Comparison of ENCODE assay signal across 8 mouse cellular contexts in genomic region chr5:111394198-111395053, GRCm38 (mm10). TPM values are rescaled to one million over a fixed set of nuclear protein-coding genes. Genes with fewer than 3 reads are reported as not detected.
DNase-seq lines count a peak whose midpoint lies in the region; ATAC-seq lines count a peak whose summit lies in the region.

No protein-coding gene starts in this region.

- intact Hi-C loops in left cerebral cortex, postnatal 36 days (cut with DNase I), result loop anchor here (5.0 kb wide), 1 partner anchor 768 kb away; no protein-coding TSS in a partner anchor
- intact Hi-C loops in left cerebral cortex, postnatal 14 days (cut with DNase I), result no loop called here

- H3K9ac ChIP-seq in hindbrain, embryonic 13.5 days, result peak overlapping the region; percentile 26; the same call in 1 of the 2 replicates
- no peak overlapping the region for H3K9ac ChIP-seq in liver, embryonic 12.5 days

- H3K27me3 ChIP-seq in heart, embryonic 10.5 days (ENCODE audit: insufficient read depth, poor library complexity, severe bottlenecking), result peaks cover 21% of the 10 kb centered on the region
- peaks cover 10% of the 10 kb centered on the region; the same call in 1 of the 2 replicates for H3K27me3 ChIP-seq in hindbrain, embryonic 13.5 days
- peaks cover 31% of the 10 kb centered on the region for H3K27me3 ChIP-seq in liver, embryonic 12.5 days (replicated peaks)

- ATAC-seq in hindbrain, embryonic 13.5 days (ENCODE audit: low FRiP score), result peak; percentile 22; the same call in 1 of the 2 replicates
- ATAC-seq in liver, embryonic 12.5 days, result no peak

- WGBS in heart, embryonic 10.5 days, result 29% methylated on average over 15 of the region's 15 CpGs
- WGBS in hindbrain, embryonic 13.5 days, result 12% methylated on average over 15 of the region's 15 CpGs
- 50% methylated on average over 15 of the region's 15 CpGs for WGBS in liver, embryonic 12.5 days (ENCODE audit: insufficient replicate concordance)

- H3K27ac ChIP-seq in heart, embryonic 10.5 days, result peak overlapping the region; percentile 72; the same call in 1 of the 2 replicates
- peak overlapping the region; percentile 74 for H3K27ac ChIP-seq in hindbrain, embryonic 13.5 days
- no peak overlapping the region for H3K27ac ChIP-seq in liver, embryonic 12.5 days

- peak overlapping the region; percentile 38 for H3K4me3 ChIP-seq in heart, embryonic 10.5 days
- H3K4me3 ChIP-seq in hindbrain, embryonic 13.5 days, result no peak overlapping the region
- no peak overlapping the region for H3K4me3 ChIP-seq in liver, embryonic 12.5 days

- DNase-seq in heart, embryonic 10.5 days (ENCODE audit: low spot score), result no peak
- DNase-seq in heart, postnatal 4 days, result no peak
- peak; percentile 19 to 20 for DNase-seq in cerebellum, postnatal 36 days
- DNase-seq in natural killer cell, adult 2 months (ENCODE audit: low spot score in 2 of 2), result no peak
- no peak for DNase-seq in left cerebral cortex, postnatal 36 days (ENCODE audit: low spot score in 2 of 2)
- no peak for DNase-seq in left cerebral cortex, postnatal 14 days (ENCODE audit: low spot score in 2 of 2)

- no peaks in the 10 kb centered on the region for H3K9me3 ChIP-seq in heart, embryonic 10.5 days
- H3K9me3 ChIP-seq in hindbrain, embryonic 13.5 days, result no peaks in the 10 kb centered on the region
- no peaks in the 10 kb centered on the region for H3K9me3 ChIP-seq in liver, embryonic 12.5 days (replicated peaks)

- H3K36me3 ChIP-seq in heart, embryonic 10.5 days, result peaks cover 3% of the 10 kb centered on the region; the same call in 1 of the 2 replicates
- 0 out of 2 replicates have a peak, but pooled peaks cover 6% of the 10 kb centered on the region for H3K36me3 ChIP-seq in hindbrain, embryonic 13.5 days
- 0 out of 2 replicates have a peak, but pooled peaks cover under 1% of the 10 kb centered on the region for H3K36me3 ChIP-seq in liver, embryonic 12.5 days

- H3K4me2 ChIP-seq in hindbrain, embryonic 13.5 days, result peak overlapping the region; percentile 50
- peak overlapping the region; percentile 5; the same call in 1 of the 2 replicates for H3K4me2 ChIP-seq in liver, embryonic 12.5 days

- H3K4me1 ChIP-seq in heart, embryonic 10.5 days, result peaks cover 56% of the 10 kb centered on the region
- peaks cover 45% of the 10 kb centered on the region for H3K4me1 ChIP-seq in hindbrain, embryonic 13.5 days (replicated peaks)
- H3K4me1 ChIP-seq in liver, embryonic 12.5 days, result peaks cover 10% of the 10 kb centered on the region

RNA-seq across cellular contexts. Expression of gene Mn1, which starts 22.7 kb away (rescaled TPM):
- 6.4 and 7.7 TPM in 2 replicates for polyA plus RNA-seq in heart, embryonic 10.5 days (2016; fragmentation: Nextera tagmentation; extraction: Ambion mirVana)
- 10 to 100 TPM; 16.5 to 17.7 TPM for total RNA-seq in heart, postnatal 4 days (2021)
- 46.7 and 49.2 TPM in 2 replicates for polyA plus RNA-seq in hindbrain, embryonic 13.5 days (2015; fragmentation: Nextera tagmentation; extraction: Ambion mirVana)
- polyA plus RNA-seq in liver, embryonic 12.5 days (2016; fragmentation: Nextera tagmentation; extraction: Ambion mirVana), result 2.4 and 3.1 TPM in 2 replicates
- 10 to 100 TPM; 57.4 to 69.7 TPM for total RNA-seq in left cerebral cortex, postnatal 36 days (2021)
- total RNA-seq in left cerebral cortex, postnatal 14 days (2021), result 10 to 100 TPM; 62.1 to 66.1 TPM

Comparison
In these comparisons a context has a peak if more than half of its experiments do, and no peak if none do; other contexts are left out.
1. DNase-seq: peak in cerebellum, postnatal 36 days (2 of 2); none in heart, embryonic 10.5 days (single experiment), heart, postnatal 4 days (single experiment), natural killer cell, adult 2 months (0 of 2), left cerebral cortex, postnatal 36 days (0 of 2) and left cerebral cortex, postnatal 14 days (0 of 2).